Mouse (Mus musculus) liver, embryonic 14.5 days (tissue): ENCODE measurements around the gene Echs1.

Experiments
- CTCF ChIP-seq: IDR thresholded peaks from 2 replicates; pipeline ENCODE4 v1.5.1; 2016; ENCODE audit warnings: antibody characterized with exemption, low read depth, control low read depth
- EP300 ChIP-seq: IDR thresholded peaks from 2 replicates; pipeline ENCODE4 v1.6.1; 2016; ENCODE audit warnings: antibody characterized with exemption, low read depth

DNA sequence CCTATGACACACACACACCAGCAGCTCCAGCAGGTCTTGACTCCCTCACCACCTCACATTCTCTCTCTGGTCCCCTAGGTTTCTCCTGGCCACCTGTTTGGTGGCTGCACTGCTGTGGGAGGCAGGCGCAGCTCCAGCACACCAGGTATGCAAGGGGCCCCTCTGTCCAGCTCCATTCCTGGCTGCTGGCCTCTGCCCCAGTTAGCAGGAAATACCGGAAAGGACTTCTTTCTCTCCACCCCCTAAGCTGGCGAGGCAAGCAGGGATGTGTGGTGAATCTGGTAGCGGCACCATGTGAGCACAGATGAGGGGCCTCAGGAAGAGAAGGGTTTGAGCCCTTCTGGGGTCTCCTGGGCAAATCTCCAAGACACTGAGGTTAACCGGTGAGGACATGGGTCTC lies 21.3 kb downstream of the Echs1 start:
- TF ChIP-seq CTCF (no peak), EP300 (no peak)
